Mouse (Mus musculus) cerebellum, adult 2 months (tissue): ENCODE results near the gene Iars2. TPM values are rescaled to one million over a fixed set of nuclear protein-coding genes. Genes with fewer than 3 reads are reported as not detected.

Source experiments
- DNase-seq, 2 experiments: peaks; one replicate each; pipeline ENCODE4 v3.0.0; 2021
- H3K27ac ChIP-seq: fragments of 200-500 bp; 2 replicates; pipeline ENCODE4 v1.5.1; 2012; ENCODE audit warnings: low read length, control low read depth, inconsistent platforms; ENCODE audit not compliant: insufficient read depth
- H3K27me3 ChIP-seq: fragments of 200-500 bp; 2 replicates; pipeline ENCODE4 v1.6.1; 2012; ENCODE audit warnings: inconsistent platforms, mild to moderate bottlenecking, low read length, moderate library complexity; ENCODE audit not compliant: control insufficient read depth, insufficient read depth
- H3K4me1 ChIP-seq: fragments of 200-500 bp; 2 replicates; pipeline ENCODE4 v1.6.1; 2011; ENCODE audit warnings: low read length; ENCODE audit not compliant: control insufficient read depth, insufficient read depth
- H3K4me3 ChIP-seq: fragments of 200-500 bp; replicated peaks from 2 replicates; pipeline ENCODE3; 2011; ENCODE audit warnings: mild to moderate bottlenecking, low read depth, low read length, control low read depth; ENCODE audit not compliant: insufficient read depth
- CTCF ChIP-seq: fragments of 200-500 bp; IDR thresholded peaks from 2 replicates; pipeline ENCODE4 v1.5.1; 2011; ENCODE audit warnings: low read depth, mild to moderate bottlenecking, control low read depth, low read length, moderate library complexity, borderline replicate concordance; ENCODE audit not compliant: insufficient read depth
- POLR2A ChIP-seq: fragments of 200-500 bp; IDR thresholded peaks from 2 replicates; pipeline ENCODE4 v1.6.1; 2011; ENCODE audit warnings: low read length, control low read depth, borderline replicate concordance; ENCODE audit not compliant: insufficient read depth
- WGBS: fragments of 180-500 bp; shearing (Covaris S2); methylation state at CpG from one replicate; pipeline ENCODE4 v1.1.7; 2018; 5-methylcytosine and 5-hydroxymethylcytosine counted together
- polyA plus RNA-seq: library from polyadenylated mRNA; depleted of rRNA; stranded (reverse); fragments of >200 nt; gene quantifications from 2 replicates; pipeline ENCODE4 v1.2.3, GENCODE M21; 2012

Gene Iars2
- polyA plus RNA-seq, 1 experiment = 27.2 TPM

GRCm38 (mm10) chr1:185287066-185287465, 42.1 kb downstream of the Iars2 start:
- DNase-seq = no peak
- H3K4me1 ChIP-seq = peaks cover 9% of the 10 kb centered on the region
- no peak overlapping the region for H3K27ac ChIP-seq
- TF ChIP-seq POLR2A (no peak), CTCF (no peak)
- H3K27me3 ChIP-seq = no peaks in the 10 kb centered on the region
- WGBS = 95% methylated on average over 20 of the region's 20 CpGs
- no peak overlapping the region for H3K4me3 ChIP-seq

- DNase-seq = peak; percentile 67 to 73
- no peak for TF ChIP-seq CTCF
- TF ChIP-seq POLR2A = no peak
These were observed 44.0 kb downstream of the Iars2 start for GRCm38 (mm10) chr1:185285171-185285570.

GRCm38 (mm10) chr1:185284740-185285139, 44.5 kb downstream of the Iars2 start:
- Histone ChIP-seq H3K27ac (no peak overlapping the region), H3K4me1 (peaks cover 9% of the 10 kb centered on the region), H3K4me3 (no peak overlapping the region), H3K27me3 (no peaks in the 10 kb centered on the region)
- TF ChIP-seq CTCF (0 out of 2 replicates have a peak, but pooled peaks have one; percentile 12), POLR2A (no peak)
- 8% methylated on average over 4 of the region's 4 CpGs for WGBS
- peak; percentile 71 to 86 for DNase-seq

More at GRCm38 (mm10) chr1:185285171-185285570, 44.0 kb downstream of the Iars2 start:
- no peak overlapping the region for H3K27ac ChIP-seq
- 23% methylated on average over 4 of the region's 4 CpGs for WGBS
- H3K4me1 ChIP-seq = peaks cover 9% of the 10 kb centered on the region
- no peaks in the 10 kb centered on the region for H3K27me3 ChIP-seq
- no peak overlapping the region for H3K4me3 ChIP-seq

- Histone ChIP-seq H3K4me1 (peaks cover 9% of the 10 kb centered on the region), H3K27ac (no peak overlapping the region), H3K27me3 (no peaks in the 10 kb centered on the region), H3K4me3 (no peak overlapping the region)
- WGBS = 94% methylated on average over 15 of the region's 15 CpGs
- no peak for TF ChIP-seq CTCF
- TF ChIP-seq POLR2A = no peak
- no peak for DNase-seq
These were observed 45.9 kb downstream of the Iars2 start for GRCm38 (mm10) chr1:185283247-185283646.

- Histone ChIP-seq H3K27me3 (no peaks in the 10 kb centered on the region), H3K27ac (no peak overlapping the region), H3K4me3 (no peak overlapping the region), H3K4me1 (peaks cover 9% of the 10 kb centered on the region)
- 90% methylated on average over 11 of the region's 11 CpGs for WGBS
- DNase-seq = no peak
- TF ChIP-seq CTCF = no peak
- TF ChIP-seq POLR2A = no peak
These were observed 46.4 kb downstream of the Iars2 start for GRCm38 (mm10) chr1:185282846-185283245.

GRCm38 (mm10) chr1:185280616-185281015, 48.6 kb downstream of the Iars2 start:
- no peak for TF ChIP-seq POLR2A
- TF ChIP-seq CTCF = no peak
- Histone ChIP-seq H3K27ac (no peak overlapping the region), H3K4me1 (peaks cover 9% of the 10 kb centered on the region), H3K4me3 (no peak overlapping the region), H3K27me3 (no peaks in the 10 kb centered on the region)
- WGBS = 95% methylated on average over 4 of the region's 4 CpGs
- no peak for DNase-seq

- 83% methylated on average over 9 of the region's 9 CpGs for WGBS
These were observed 49.9 kb downstream of the Iars2 start for GRCm38 (mm10) chr1:185279288-185279687.

GRCm38 (mm10) chr1:185277022-185277421, 52.2 kb downstream of the Iars2 start:
- TF ChIP-seq CTCF = no peak
- no peak for TF ChIP-seq POLR2A
- no peaks in the 10 kb centered on the region for H3K4me1 ChIP-seq
- no peak overlapping the region for H3K27ac ChIP-seq
- no peak for DNase-seq
- no peak overlapping the region for H3K4me3 ChIP-seq
- 89% methylated on average over 11 of the region's 11 CpGs for WGBS
- H3K27me3 ChIP-seq = no peaks in the 10 kb centered on the region

More at GRCm38 (mm10) chr1:185279288-185279687, 49.9 kb downstream of the Iars2 start:
- Histone ChIP-seq H3K27me3 (no peaks in the 10 kb centered on the region), H3K27ac (no peak overlapping the region), H3K4me1 (peaks cover 5% of the 10 kb centered on the region), H3K4me3 (no peak overlapping the region)
- DNase-seq = no peak
- TF ChIP-seq POLR2A (no peak), CTCF (no peak)

GRCm38 (mm10) chr1:185275976-185276375, 53.2 kb downstream of the Iars2 start:
- no peak for DNase-seq
- 93% methylated on average over 7 of the region's 7 CpGs for WGBS
- TF ChIP-seq POLR2A = no peak
- TF ChIP-seq CTCF = no peak
- Histone ChIP-seq H3K4me1 (no peaks in the 10 kb centered on the region), H3K4me3 (no peak overlapping the region), H3K27ac (no peak overlapping the region), H3K27me3 (no peaks in the 10 kb centered on the region)
